Comparison of ENCODE assay signal across 8 mouse cellular contexts in the genomic region with DNA sequence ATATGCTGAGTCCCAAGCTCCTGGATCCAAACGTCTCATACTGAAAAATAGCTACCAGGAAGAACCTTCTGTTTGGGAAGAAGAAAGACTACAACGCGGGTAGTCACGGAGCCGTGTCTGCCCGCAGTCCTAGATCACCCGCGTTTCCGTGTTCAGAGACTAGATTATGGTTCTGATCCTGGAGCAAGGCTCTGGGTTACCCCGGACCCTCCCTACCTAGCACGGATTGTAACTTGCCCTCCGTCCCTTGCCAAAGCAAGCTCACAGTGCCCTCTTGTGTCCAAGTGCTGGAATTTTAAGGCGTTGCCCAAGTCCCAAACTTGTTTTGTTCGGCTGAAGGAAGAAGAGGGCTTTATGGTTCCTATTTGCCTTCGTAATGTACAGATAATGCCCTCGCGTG. TPM values are rescaled to one million over a fixed set of nuclear protein-coding genes. Genes with fewer than 3 reads are reported as not detected.
DNase-seq lines count a peak whose midpoint lies in the region; ATAC-seq and TF ChIP-seq lines count a peak whose summit lies in the region.

No protein-coding gene starts in this region.

- DNase-seq in 416B (ENCODE audit: low read depth) = peak; percentile 75
- DNase-seq in testis, postnatal 10 days (ENCODE audit: low spot score) = peak; percentile 72

- no peak overlapping the region for H3K9ac ChIP-seq in embryonic facial prominence, embryonic 15.5 days
- H3K9ac ChIP-seq in heart, embryonic 11.5 days (ENCODE audit: low read depth, low read length) = no peak overlapping the region
- H3K9ac ChIP-seq in kidney, embryonic 15.5 days = no peak overlapping the region
- H3K9ac ChIP-seq in limb, embryonic 15.5 days = no peak overlapping the region

- H3K27me3 ChIP-seq in embryonic facial prominence, embryonic 15.5 days = peaks cover 4% of the 10 kb centered on the region; the same call in 1 of the 2 replicates
- H3K27me3 ChIP-seq in heart, embryonic 11.5 days (ENCODE audit: control insufficient read depth, insufficient read depth, low read length) = peaks cover 3% of the 10 kb centered on the region; the same call in 1 of the 2 replicates
- H3K27me3 ChIP-seq in kidney, embryonic 15.5 days = peaks cover 44% of the 10 kb centered on the region
- no peaks in the 10 kb centered on the region; the same call in 1 of the 2 replicates for H3K27me3 ChIP-seq in limb, embryonic 15.5 days
- peaks cover 26% of the 10 kb centered on the region for H3K27me3 ChIP-seq in myocyte (ENCODE audit: control insufficient read depth, insufficient read depth, insufficient read length)

- no peak overlapping the region for H3K27ac ChIP-seq in bone marrow macrophage, adult 2 months (ENCODE audit: insufficient read depth, low read depth, low read length)
- H3K27ac ChIP-seq in embryonic facial prominence, embryonic 15.5 days (replicated peaks) = no peak overlapping the region; the same call in 1 of the 2 replicates
- H3K27ac ChIP-seq in heart, embryonic 11.5 days (ENCODE audit: low read depth, low read length) = no peak overlapping the region
- no peak overlapping the region for H3K27ac ChIP-seq in kidney, embryonic 15.5 days
- H3K27ac ChIP-seq in limb, embryonic 15.5 days = no peak overlapping the region

- no peaks in the 10 kb centered on the region; the same call in 1 of the 2 replicates for H3K4me1 ChIP-seq in bone marrow macrophage, adult 2 months (ENCODE audit: control insufficient read depth, insufficient read depth, low read length)
- peaks cover 31% of the 10 kb centered on the region for H3K4me1 ChIP-seq in embryonic facial prominence, embryonic 15.5 days
- H3K4me1 ChIP-seq in heart, embryonic 11.5 days (ENCODE audit: control insufficient read depth, insufficient read depth, low read length) = 0 out of 2 replicates have a peak, but pooled peaks cover 3% of the 10 kb centered on the region
- peaks cover 28% of the 10 kb centered on the region for H3K4me1 ChIP-seq in kidney, embryonic 15.5 days
- peaks cover 22% of the 10 kb centered on the region for H3K4me1 ChIP-seq in limb, embryonic 15.5 days

- peak overlapping the region; percentile 54 for H3K4me3 ChIP-seq in bone marrow macrophage, adult 2 months (ENCODE audit: insufficient read depth, low read length)
- H3K4me3 ChIP-seq in embryonic facial prominence, embryonic 15.5 days (replicated peaks) = peak overlapping the region; percentile 27
- peak overlapping the region; percentile 23 for H3K4me3 ChIP-seq in heart, embryonic 11.5 days (ENCODE audit: low read depth, low read length)
- peak overlapping the region; percentile 23 for H3K4me3 ChIP-seq in kidney, embryonic 15.5 days (replicated peaks)
- peak overlapping the region; percentile 20; the same call in 1 of the 2 replicates for H3K4me3 ChIP-seq in limb, embryonic 15.5 days
- no peak overlapping the region for H3K4me3 ChIP-seq in myocyte

- H3K4me2 ChIP-seq in embryonic facial prominence, embryonic 15.5 days (replicated peaks) = peak overlapping the region; percentile 93
- peak overlapping the region; percentile 71 for H3K4me2 ChIP-seq in heart, embryonic 11.5 days
- H3K4me2 ChIP-seq in kidney, embryonic 15.5 days = peak overlapping the region; percentile 98
- peak overlapping the region; percentile 41 for H3K4me2 ChIP-seq in limb, embryonic 15.5 days
- peak overlapping the region; percentile 67 for H3K4me2 ChIP-seq in myocyte (ENCODE audit: low read depth)

- H3K9me3 ChIP-seq in embryonic facial prominence, embryonic 15.5 days (replicated peaks) = no peaks in the 10 kb centered on the region
- H3K9me3 ChIP-seq in heart, embryonic 11.5 days (replicated peaks; ENCODE audit: control insufficient read depth, low read length) = no peaks in the 10 kb centered on the region
- no peaks in the 10 kb centered on the region for H3K9me3 ChIP-seq in kidney, embryonic 15.5 days (replicated peaks)
- H3K9me3 ChIP-seq in limb, embryonic 15.5 days = no peaks in the 10 kb centered on the region

- 2% methylated on average over 17 of the region's 17 CpGs for WGBS in embryonic facial prominence, embryonic 15.5 days
- 2% methylated on average over 17 of the region's 17 CpGs for WGBS in heart, embryonic 11.5 days (ENCODE audit: insufficient replicate concordance)
- 2% methylated on average over 17 of the region's 17 CpGs for WGBS in kidney, embryonic 15.5 days
- 2% methylated on average over 17 of the region's 17 CpGs for WGBS in limb, embryonic 15.5 days

- no peak for TF ChIP-seq POLR2A in bone marrow macrophage, adult 2 months (IDR thresholded peaks at IDR 0.05; ENCODE audit: borderline replicate concordance, low read depth, low read length)
- no peak for TF ChIP-seq POLR2A in myocyte (IDR thresholded peaks at IDR 0.05; ENCODE audit: insufficient read length, low read depth)

- H3ac ChIP-seq in myocyte (ENCODE audit: control insufficient read depth, insufficient read length) = no peak overlapping the region

- TF ChIP-seq CTCF in bone marrow macrophage, adult 2 months (IDR thresholded peaks at IDR 0.05; ENCODE audit: low read depth, low read length) = peak; percentile 89

- H3K79me2 ChIP-seq in myocyte (ENCODE audit: control insufficient read depth, insufficient read depth) = no peaks in the 10 kb centered on the region

- peak; percentile 65 for ATAC-seq in embryonic facial prominence, embryonic 15.5 days (ENCODE audit: insufficient number of reproducible peaks, low FRiP score, low TSS enrichment, low read depth)
- ATAC-seq in heart, embryonic 11.5 days (replicated peaks; ENCODE audit: insufficient number of reproducible peaks, low FRiP score, low TSS enrichment) = no peak
- ATAC-seq in kidney, embryonic 15.5 days (replicated peaks; ENCODE audit: low FRiP score) = peak; percentile 57
- ATAC-seq in limb, embryonic 15.5 days (ENCODE audit: insufficient number of reproducible peaks, low FRiP score, low TSS enrichment, low read depth) = no peak

- H3K36me3 ChIP-seq in embryonic facial prominence, embryonic 15.5 days = no peaks in the 10 kb centered on the region
- H3K36me3 ChIP-seq in heart, embryonic 11.5 days (ENCODE audit: control insufficient read depth, insufficient read depth, low read length) = no peaks in the 10 kb centered on the region
- no peaks in the 10 kb centered on the region for H3K36me3 ChIP-seq in kidney, embryonic 15.5 days
- H3K36me3 ChIP-seq in limb, embryonic 15.5 days = no peaks in the 10 kb centered on the region
- H3K36me3 ChIP-seq in myocyte (ENCODE audit: control insufficient read depth, insufficient read depth) = no peaks in the 10 kb centered on the region

TF ChIP-seq in myocyte, 11 proteins besides CTCF, POLR2A, EP300 and RAD21:
- TF ChIP-seq CEBPB (IDR thresholded peaks at IDR 0.05; ENCODE audit: insufficient read depth, poor library complexity, severe bottlenecking) = no peak
- peak; percentile 17 for TF ChIP-seq SRF (IDR thresholded peaks at IDR 0.05; ENCODE audit: control insufficient read depth, insufficient read length, low read depth)
- no peak for TF ChIP-seq MAX (IDR thresholded peaks at IDR 0.05; ENCODE audit: low read depth)

RNA-seq across cellular contexts. Expression of a gene that starts 1.9 kb away (rescaled TPM):
- polyA plus RNA-seq in bone marrow macrophage, adult 2 months (2012; ENCODE audit: insufficient read depth, insufficient read length, missing spikeins) = not detected in 2 replicates
- polyA plus RNA-seq in embryonic facial prominence, embryonic 15.5 days (2015; fragmentation: Nextera tagmentation; extraction: Ambion mirVana) = 11.2 and 11.3 TPM in 2 replicates
- 3.8 and 4.2 TPM in 2 replicates for polyA plus RNA-seq in heart, embryonic 11.5 days (2014; fragmentation: Nextera tagmentation; extraction: Ambion mirVana)
- 3.2 and 4.1 TPM in 2 replicates for polyA plus RNA-seq in kidney, embryonic 15.5 days (2015; fragmentation: Nextera tagmentation; extraction: Ambion mirVana)
- 8.9 and 9.1 TPM in 2 replicates for polyA plus RNA-seq in limb, embryonic 15.5 days (2015; fragmentation: Nextera tagmentation; extraction: Ambion mirVana)
- not detected for polyA plus RNA-seq in myocyte (2012; fragmentation: generic; extraction: Trizol)

Comparison
In these comparisons a context has a peak if more than half of its experiments do, and no peak if none do; other contexts are left out.
1. ATAC-seq: peak in embryonic facial prominence, embryonic 15.5 days (single experiment) and kidney, embryonic 15.5 days (single experiment); none in heart, embryonic 11.5 days (single experiment) and limb, embryonic 15.5 days (single experiment).
2. H3K4me2 ChIP-seq: peak in every context shown above with its lines; median percentile 98 in kidney, embryonic 15.5 days; 93 in embryonic facial prominence, embryonic 15.5 days; 71 in heart, embryonic 11.5 days; 67 in myocyte; 41 in limb, embryonic 15.5 days.